Mouse (Mus musculus): ENCODE results near the gene M1ap.

M1ap gene

GRCm38 (mm10) chr6:82939167-82939912, 7.4 kb upstream of the M1ap start, which contains the start of gene Sema4f:
Gene Sema4f, minus strand, starts transcription at chr6:82939769.
- no peak for DNase-seq (ENCODE audit: low spot score)

DNA sequence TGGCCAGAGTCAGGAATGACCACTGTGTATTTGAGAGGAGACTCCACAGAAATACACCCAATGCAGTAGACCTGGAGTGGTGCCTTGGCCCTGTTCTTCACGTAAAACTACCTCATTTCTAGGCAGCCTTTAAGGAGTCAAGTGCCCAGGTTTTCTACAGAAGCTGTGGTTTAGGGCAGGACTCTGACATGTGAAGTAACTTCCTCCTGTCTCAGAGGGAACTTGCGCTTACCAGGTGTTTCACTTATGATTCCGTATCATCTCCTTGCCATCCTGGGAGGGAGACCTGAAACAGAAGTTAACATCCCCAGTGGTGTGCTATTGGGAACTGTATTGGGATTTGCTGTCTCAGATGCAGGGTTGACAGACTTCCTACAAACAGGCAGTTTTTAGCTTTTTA, 5.9 kb upstream of the M1ap start:
- DNase-seq (ENCODE audit: low spot score) = no peak

DNA sequence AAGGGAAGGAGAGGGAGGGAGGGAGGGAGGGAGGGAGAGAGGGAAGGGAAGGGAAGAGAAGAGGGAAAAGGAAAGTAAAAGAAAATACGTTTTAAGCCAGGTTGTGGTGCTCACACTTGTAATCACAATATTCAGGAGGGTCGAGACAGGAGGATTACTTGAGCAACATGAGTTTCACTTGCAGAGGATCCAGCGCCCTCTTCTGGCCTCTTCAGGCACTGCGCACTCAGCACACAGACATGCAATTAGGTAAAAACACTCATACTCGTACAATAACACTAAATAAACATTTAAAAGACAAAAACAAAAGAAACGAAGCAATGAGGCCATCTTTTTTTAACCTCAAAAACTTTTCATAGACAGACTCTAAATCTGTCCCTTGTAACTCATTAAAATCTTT, 952 bp upstream of the M1ap start:
- DNase-seq (ENCODE audit: low spot score) = peak; percentile 18

DNA sequence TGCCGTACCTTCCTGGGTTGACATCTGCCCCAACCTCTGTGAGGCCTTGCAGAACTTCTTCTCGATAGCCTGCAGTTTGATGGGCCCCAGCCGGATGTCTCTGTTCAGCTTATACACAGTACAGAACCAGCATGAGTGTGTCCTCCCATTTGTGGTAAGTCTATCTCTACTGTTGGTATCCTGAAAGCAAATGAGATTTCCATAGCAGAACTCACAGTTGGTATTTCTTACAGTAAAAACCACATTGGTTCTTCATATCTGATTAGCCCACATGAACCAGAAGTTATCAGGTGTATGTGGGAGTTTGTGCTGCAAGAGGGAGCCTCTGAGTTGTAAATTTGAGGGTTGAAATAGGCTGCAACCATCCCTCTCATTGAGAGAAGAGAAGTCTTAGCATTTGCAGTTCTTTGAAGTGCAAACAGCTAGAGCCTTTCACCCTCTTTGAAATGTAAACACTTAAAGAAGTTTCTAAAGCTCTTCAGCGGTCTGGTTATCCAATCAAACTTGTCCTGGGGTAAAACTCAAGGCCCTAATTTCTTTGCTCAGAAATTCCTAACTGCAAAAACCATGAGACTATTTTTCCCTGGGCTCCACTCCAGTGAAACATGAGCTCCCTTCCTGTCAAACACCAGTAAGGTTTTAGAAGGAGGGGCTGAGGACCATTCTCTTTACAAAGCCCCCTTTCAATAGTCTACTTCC, 10.0 kb downstream of the M1ap start:
- DNase-seq (ENCODE audit: low spot score) = no peak

DNA sequence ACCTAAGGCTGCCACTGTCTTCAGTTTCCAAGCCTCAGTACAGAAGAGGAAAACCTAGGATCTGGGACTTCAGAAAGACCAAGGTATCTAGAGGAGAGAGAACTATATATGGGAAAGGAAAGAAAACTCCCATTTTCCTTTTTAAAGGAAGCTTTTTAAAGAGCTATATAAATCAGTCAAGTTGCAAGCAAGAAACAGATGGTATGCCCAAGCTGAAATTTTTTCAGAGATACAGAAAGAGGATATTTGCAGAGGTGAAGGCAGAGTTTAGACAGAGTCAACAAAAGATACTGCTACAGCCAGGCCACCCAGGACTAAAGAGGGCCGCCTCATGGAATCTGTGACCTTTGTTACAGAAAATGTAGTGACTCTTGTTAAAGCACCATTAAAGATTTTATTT, 15.0 kb downstream of the M1ap start:
- no peak for DNase-seq (ENCODE audit: low spot score)

DNA sequence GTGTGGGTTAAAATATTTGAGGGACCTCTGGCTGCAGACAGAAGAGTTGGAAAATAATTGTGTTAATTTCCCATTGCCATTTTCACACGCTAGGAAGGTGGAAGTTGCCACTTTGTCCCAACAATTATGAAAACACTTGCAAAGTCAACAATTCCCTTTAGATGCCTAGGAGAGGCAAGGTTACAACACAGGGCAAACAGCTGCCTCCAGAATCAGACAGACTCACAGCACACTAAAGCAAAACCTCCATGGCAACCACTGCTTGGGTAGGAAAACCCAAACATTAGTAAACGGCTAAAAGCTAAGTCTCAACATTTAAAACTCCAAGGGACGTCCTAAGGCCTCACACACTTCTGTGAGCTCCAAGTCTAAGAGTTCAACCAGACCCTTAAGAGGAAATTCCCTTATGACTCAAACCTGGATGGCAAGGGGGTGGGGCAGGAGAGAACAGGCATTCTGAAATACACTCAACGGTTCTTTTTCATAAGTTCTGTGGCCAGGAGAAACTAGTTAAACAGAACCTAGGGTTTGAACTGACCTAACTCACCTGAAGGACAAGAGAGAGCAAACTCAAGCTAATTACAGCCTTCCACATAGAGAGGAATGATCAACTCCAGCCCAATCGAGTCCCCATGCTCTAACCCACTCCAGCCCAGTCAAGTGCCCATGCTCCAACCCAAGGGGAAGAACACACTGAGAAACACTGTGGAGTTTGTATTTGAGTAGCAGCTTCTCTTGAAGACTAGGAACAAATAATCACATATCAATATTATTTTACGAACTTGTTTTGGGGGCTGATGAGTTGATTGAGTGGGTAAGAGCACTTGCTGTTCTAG, 22.8 kb downstream of the M1ap start:
- no peak for DNase-seq (ENCODE audit: low spot score)

GRCm38 (mm10) chr6:82971031-82971430, 24.3 kb downstream of the M1ap start:
- DNase-seq (ENCODE audit: low spot score) = peak; percentile 35

DNA sequence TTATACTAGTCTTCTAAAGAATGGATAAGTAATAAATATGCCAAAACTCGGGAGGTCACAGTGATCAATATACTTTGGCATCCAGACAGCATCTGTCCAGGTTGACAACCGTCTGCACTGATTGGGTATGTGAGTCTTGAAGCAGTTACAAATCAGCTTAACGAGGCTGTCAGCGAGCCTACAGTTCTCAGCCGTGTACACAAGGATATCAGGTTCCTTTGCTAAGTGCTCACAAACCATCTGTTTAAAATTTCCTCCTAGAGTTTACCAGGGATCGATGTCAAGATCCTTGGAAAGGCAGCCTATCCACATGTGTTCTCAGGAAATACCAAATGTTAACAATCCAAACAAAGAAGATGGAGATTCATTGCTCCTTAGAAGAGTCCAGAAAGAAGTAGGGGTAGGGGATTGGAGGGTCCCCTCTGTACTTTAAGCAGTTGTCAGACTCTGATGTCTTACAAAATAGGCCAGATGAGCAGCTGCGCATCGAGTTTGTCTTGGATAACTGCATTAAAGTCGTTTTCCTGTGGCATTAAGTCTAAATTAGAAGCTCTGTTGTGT, 40.8 kb downstream of the M1ap start:
- DNase-seq (ENCODE audit: low spot score) = no peak

DNA sequence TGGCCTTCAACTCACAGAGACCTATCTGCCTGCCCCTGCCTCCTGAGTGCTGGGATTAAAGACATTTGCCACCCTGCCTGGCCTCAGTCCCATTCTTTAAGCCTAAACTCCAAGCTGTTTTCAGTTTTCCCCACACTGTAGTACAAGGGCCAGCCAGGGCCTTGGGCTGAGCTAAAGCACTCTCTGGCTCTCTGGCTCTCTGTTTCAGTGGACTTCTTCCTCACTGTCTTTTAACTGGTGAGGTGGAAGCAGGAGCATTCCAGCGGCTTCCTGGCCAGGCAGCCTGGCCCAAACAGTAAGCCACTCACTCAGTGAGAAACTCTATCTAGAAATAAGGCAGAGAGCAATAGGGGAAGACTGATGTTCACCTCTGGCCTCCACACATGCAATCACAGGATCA, 47.0 kb downstream of the M1ap start:
- no peak for DNase-seq (ENCODE audit: low spot score)

- no peak for DNase-seq (ENCODE audit: low spot score)
Observed at GRCm38 (mm10) chr6:82994372-82994771, 47.7 kb downstream of the M1ap start.

DNA sequence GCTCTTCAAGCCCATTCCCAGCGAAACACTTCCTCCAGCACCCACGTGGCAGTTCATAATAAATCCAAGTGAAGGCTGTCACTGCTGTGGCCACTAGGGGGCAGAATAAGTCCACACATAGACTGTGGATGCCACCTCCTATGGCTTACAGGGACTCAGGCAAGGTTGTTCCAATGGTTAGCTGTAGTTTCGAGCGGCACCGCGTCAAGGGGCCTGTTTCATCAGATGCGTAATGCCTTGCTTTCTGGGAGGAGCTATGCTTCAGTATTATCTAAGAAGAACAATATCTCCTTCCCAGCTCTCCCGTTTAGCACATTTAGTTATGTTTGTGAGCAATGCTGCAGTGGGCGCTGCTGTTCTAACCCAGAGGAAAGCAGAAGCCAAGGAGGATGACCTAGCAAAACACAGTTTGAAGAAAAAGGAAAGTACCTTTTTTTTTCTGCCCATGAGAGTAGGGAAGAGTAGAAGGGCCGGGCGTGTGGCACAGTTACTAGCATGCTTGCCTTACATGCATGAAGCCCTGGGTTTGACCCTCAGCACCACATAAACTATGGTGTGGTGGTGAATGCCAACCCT, 50.1 kb downstream of the M1ap start:
- DNase-seq (ENCODE audit: low spot score) = peak; percentile 96

GRCm38 (mm10) chr6:82997511-82998102, 50.9 kb downstream of the M1ap start:
- no peak for DNase-seq (ENCODE audit: low spot score)

GRCm38 (mm10) chr6:82998326-82998725, 51.6 kb downstream of the M1ap start:
- no peak for DNase-seq (ENCODE audit: low spot score)

GRCm38 (mm10) chr6:82999986-83000385, 53.3 kb downstream of the M1ap start:
- DNase-seq (ENCODE audit: low spot score) = no peak

- DNase-seq (ENCODE audit: low spot score) = no peak
Observed at GRCm38 (mm10) chr6:83003082-83003481, 56.4 kb downstream of the M1ap start.

DNA sequence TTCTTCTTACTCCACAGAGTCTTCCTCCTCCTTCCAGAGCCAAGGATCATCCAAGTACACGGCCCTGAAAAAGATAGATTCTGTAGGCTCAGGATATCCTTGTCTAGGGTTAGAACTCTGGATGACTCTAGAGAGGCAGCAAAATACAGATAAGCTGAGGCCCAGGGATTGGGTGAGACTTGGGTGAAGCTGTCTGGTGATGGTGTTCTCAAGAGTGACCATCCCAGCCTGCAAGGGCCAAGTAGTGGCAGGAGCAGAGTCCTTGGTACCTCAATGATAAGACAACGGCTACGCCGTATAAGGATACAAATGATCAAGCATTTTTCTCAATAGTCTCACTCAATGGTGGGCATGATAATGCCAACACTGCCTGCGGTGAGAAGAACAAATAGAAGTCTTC, 57.1 kb downstream of the M1ap start:
- peak; percentile 59 for DNase-seq (ENCODE audit: low spot score)

- DNase-seq (ENCODE audit: low spot score) = no peak
Observed at GRCm38 (mm10) chr6:83004309-83004708, 57.6 kb downstream of the M1ap start.

DNA sequence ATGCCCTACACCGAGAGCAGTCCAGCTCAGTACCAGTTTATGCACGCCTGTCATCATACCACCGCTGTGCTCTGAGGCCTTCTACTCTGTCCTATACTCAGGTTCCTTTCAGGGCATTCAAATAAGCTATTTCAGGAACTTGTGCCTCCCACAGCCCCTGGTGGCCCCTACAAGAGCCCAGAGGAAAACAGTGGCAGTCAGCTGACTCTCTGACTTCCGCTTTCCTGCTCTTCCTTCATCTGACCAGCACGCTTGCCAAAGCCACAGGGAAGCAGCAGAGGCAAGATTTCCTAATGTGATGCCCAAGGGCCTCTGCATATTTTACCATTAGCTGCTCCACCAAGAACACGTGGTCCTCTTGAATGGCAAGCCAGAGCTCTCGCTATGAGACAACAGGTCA, 58.2 kb downstream of the M1ap start:
- DNase-seq (ENCODE audit: low spot score) = no peak

GRCm38 (mm10) chr6:83005444-83006011, 58.8 kb downstream of the M1ap start:
- DNase-seq (ENCODE audit: low spot score) = no peak

DNA sequence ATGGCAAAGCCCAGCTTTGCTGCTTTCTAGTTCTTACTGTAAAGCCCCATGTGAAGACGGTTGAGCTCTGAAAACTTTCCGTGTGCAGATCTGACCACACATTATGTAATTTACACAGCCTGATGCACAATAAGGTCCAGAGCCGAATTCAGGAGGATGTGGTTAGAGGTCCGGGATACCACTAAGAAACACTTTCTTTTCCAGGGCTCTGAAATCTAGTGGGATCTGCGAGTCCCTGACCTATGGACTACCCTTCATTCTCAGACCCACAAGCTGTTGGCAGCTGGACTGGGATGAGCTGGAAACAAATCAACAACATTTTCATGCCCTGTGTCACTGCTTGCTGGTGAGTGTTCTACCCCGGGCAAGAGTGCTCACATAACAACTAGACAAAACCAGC, 59.4 kb downstream of the M1ap start:
- DNase-seq (ENCODE audit: low spot score) = no peak

GRCm38 (mm10) chr6:83008659-83009058, 62.0 kb downstream of the M1ap start:
- no peak for DNase-seq (ENCODE audit: low spot score)
